Mouse (Mus musculus): ENCODE data around the gene Wars.

DNA sequence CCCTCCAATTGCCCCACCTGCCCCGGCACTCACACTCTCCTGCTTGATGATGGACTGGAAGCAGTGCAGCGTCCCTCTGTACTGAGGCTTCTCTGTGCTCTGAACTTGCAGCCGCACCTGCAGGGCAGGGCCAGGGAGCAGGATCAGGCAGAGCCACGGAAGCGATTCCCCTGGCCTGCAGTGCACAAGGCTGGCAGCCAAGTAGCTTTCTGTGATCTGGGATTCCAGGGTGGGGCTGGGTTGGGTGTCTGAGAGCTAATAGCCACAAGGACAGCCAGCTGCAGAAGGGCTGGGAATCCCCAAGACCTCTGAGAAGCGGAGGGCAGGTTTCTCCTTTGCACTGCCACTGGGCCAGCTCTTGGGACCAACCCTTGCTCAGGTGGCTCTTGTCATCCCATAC is 66.3 kb downstream of the Wars start:
- TF ChIP-seq CTCF (IDR thresholded peaks at IDR 0.05; ENCODE audit: low read depth) (no peak), EP300 (IDR thresholded peaks at IDR 0.05; ENCODE audit: low read depth) (no peak)
